9 mouse cellular contexts compared by ENCODE assay signal in the genomic region with DNA sequence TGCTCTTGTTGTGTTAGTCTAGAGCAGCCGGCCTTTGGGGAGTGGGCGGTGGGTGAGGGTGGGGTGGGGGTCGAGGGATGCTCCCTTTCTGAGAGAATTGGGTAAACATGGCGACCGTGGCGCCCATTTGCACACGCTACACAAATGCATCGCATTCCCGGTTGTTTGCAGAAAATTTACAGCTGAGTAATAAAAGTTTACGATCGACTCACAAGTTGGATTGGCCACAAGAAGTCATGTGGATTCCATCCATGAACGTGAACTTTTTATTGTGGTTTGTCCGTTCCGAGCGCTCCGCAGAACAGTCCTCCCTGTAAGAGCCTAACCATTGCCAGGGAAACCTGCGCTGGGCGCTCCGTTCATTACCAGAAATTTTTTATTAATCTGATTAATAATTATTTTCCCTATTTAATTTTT. TPM values are rescaled to one million over a fixed set of nuclear protein-coding genes. Genes with fewer than 3 reads are reported as not detected.
DNase-seq lines count a peak whose midpoint lies in the region; ATAC-seq and TF ChIP-seq lines count a peak whose summit lies in the region.
"Had no signal": no experiment of that assay in that cellular context is flagged by ENCODE, and none has a peak within 500 bp of the region (broad histone marks: within the 10 kb centered on the region; RNA-seq: fewer than 3 reads in every experiment).

A gene (plus strand): TSS at position 319 of the 417 bp plus-strand sequence.

- no peak for ATAC-seq in limb, embryonic 13.5 days (ENCODE audit: low FRiP score, low read depth)
- no peak for ATAC-seq in stomach, postnatal 0 days (ENCODE audit: low FRiP score, low TSS enrichment)

- 1% methylated on average over 19 of the region's 19 CpGs for WGBS in hindbrain, embryonic 10.5 days
- under 1% methylated on average over 19 of the region's 19 CpGs for WGBS in limb, embryonic 13.5 days
- 4% methylated on average over 19 of the region's 19 CpGs for WGBS in stomach, postnatal 0 days

- H3K27me3 ChIP-seq in hindbrain, embryonic 10.5 days (ENCODE audit: insufficient read depth, poor library complexity, severe bottlenecking): peaks cover 100% of the 10 kb centered on the region
- peaks cover 94% of the 10 kb centered on the region for H3K27me3 ChIP-seq in limb, embryonic 13.5 days
- peaks cover 15% of the 10 kb centered on the region; the same call in 1 of the 2 replicates for H3K27me3 ChIP-seq in stomach, postnatal 0 days (ENCODE audit: control insufficient read depth, insufficient read depth, low read length)

- peak; percentile 9 for DNase-seq in gastrocnemius, postnatal 25 days
- DNase-seq in gastrocnemius, adult 8-10 months (ENCODE audit: low spot score in 2 of 2): no peak
- DNase-seq in adrenal gland, adult 18-20 months (ENCODE audit: low spot score in 2 of 2): peak; percentile 53 to 60
- DNase-seq in hindbrain, embryonic 10.5 days (ENCODE audit: low spot score): no peak
- DNase-seq in stomach, postnatal 0 days (ENCODE audit: low spot score): no peak
- DNase-seq in natural killer cell, adult 2 months (ENCODE audit: low spot score in 2 of 2): no peak
- no peak for DNase-seq in left cerebral cortex, postnatal 36 days (ENCODE audit: low spot score in 2 of 2)

- no peak for TF ChIP-seq EP300 in stomach, postnatal 0 days (optimal IDR thresholded peaks at IDR 0.05)

- H3K27ac ChIP-seq in hindbrain, embryonic 10.5 days: no peak within 1 kb of the TSS
- no peak within 1 kb of the TSS for H3K27ac ChIP-seq in limb, embryonic 13.5 days
- peak within 1 kb of the TSS; percentile 78 for H3K27ac ChIP-seq in stomach, postnatal 0 days (replicated peaks)
- H3K27ac ChIP-seq: macrophage had no signal

- peak within 1 kb of the TSS; percentile 78 for H3K4me2 ChIP-seq in limb, embryonic 13.5 days (replicated peaks)
- H3K4me2 ChIP-seq in stomach, postnatal 0 days (replicated peaks; ENCODE audit: low read depth): peak within 1 kb of the TSS; percentile 80

- H3K4me1 ChIP-seq in hindbrain, embryonic 10.5 days (replicated peaks): peaks cover 9% of the 10 kb centered on the region
- peaks cover 52% of the 10 kb centered on the region for H3K4me1 ChIP-seq in limb, embryonic 13.5 days
- 0 out of 2 replicates have a peak, but pooled peaks cover 2% of the 10 kb centered on the region for H3K4me1 ChIP-seq in stomach, postnatal 0 days (replicated peaks; ENCODE audit: control insufficient read depth, insufficient read depth)

- TF ChIP-seq CTCF in stomach, postnatal 0 days (IDR thresholded peaks at IDR 0.05; ENCODE audit: low read depth): no peak

- H3K36me3 ChIP-seq in hindbrain, embryonic 10.5 days: no peaks in the 10 kb centered on the region
- no peaks in the 10 kb centered on the region for H3K36me3 ChIP-seq in limb, embryonic 13.5 days
- no peaks in the 10 kb centered on the region for H3K36me3 ChIP-seq in stomach, postnatal 0 days (ENCODE audit: control insufficient read depth, insufficient read depth, low read length)

- peak within 1 kb of the TSS; percentile 42 for H3K4me3 ChIP-seq in hindbrain, embryonic 10.5 days
- H3K4me3 ChIP-seq in limb, embryonic 13.5 days: peak within 1 kb of the TSS; percentile 50
- peak within 1 kb of the TSS; percentile 45 for H3K4me3 ChIP-seq in stomach, postnatal 0 days (ENCODE audit: low read depth, low read length)

- H3K9ac ChIP-seq in limb, embryonic 13.5 days: peak within 1 kb of the TSS; percentile 60; the same call in 1 of the 2 replicates
- peak within 1 kb of the TSS; percentile 61 for H3K9ac ChIP-seq in stomach, postnatal 0 days (ENCODE audit: low read length)

- intact Hi-C loops in left cerebral cortex, postnatal 36 days (cut with DNase I): loop anchor here (5.0 kb wide), 1 partner anchor 51 kb away; no protein-coding TSS in a partner anchor

- H3K9me3 ChIP-seq in hindbrain, embryonic 10.5 days: no peaks in the 10 kb centered on the region
- no peaks in the 10 kb centered on the region for H3K9me3 ChIP-seq in limb, embryonic 13.5 days
- no peaks in the 10 kb centered on the region for H3K9me3 ChIP-seq in stomach, postnatal 0 days (ENCODE audit: control insufficient read depth, low read length)

RNA-seq across cellular contexts. Expression of the gene that starts here (rescaled TPM):
- total RNA-seq in gastrocnemius, postnatal 25 days (2021): 1 to 10 TPM; 5.3 to 8.1 TPM
- 1 to 10 TPM; 4.5 to 6.3 (median 5.2) TPM for total RNA-seq in gastrocnemius, adult 8-10 months (2022)
- total RNA-seq in adrenal gland, adult 18-20 months (2021): 10 to 100 TPM; 47.9 to 59.3 TPM
- polyA plus RNA-seq in hindbrain, embryonic 10.5 days (2016; fragmentation: Nextera tagmentation; extraction: Ambion mirVana): not detected in 2 replicates
- 2.5 and 2.8 TPM in 2 replicates for polyA plus RNA-seq in limb, embryonic 13.5 days (2015; fragmentation: Nextera tagmentation; extraction: Ambion mirVana)
- polyA plus RNA-seq in stomach, postnatal 0 days (2015; fragmentation: Nextera tagmentation; extraction: Ambion mirVana): 3.3 and 4.9 TPM in 2 replicates
- not detected for total RNA-seq in left cerebral cortex, postnatal 36 days (2021)
- polyA plus RNA-seq: macrophage had no signal

Comparison
In these comparisons a context has a peak if more than half of its experiments do, and no peak if none do; other contexts are left out.
1. RNA of the gene that starts here (total RNA-seq): 47.9 to 59.3 TPM in adrenal gland, adult 18-20 months, 5.3 to 8.1 TPM in gastrocnemius, postnatal 25 days and 4.5 to 6.3 TPM in gastrocnemius, adult 8-10 months; not detected in left cerebral cortex, postnatal 36 days; every median in the first group is over 4 times any median in the second.
2. RNA of the gene that starts here (total RNA-seq): 47.9 to 59.3 TPM in adrenal gland, adult 18-20 months; 5.3 to 8.1 TPM in gastrocnemius, postnatal 25 days and 4.5 to 6.3 TPM in gastrocnemius, adult 8-10 months; every median in the first group is over 4 times any median in the second.
3. DNase-seq: peak in gastrocnemius, postnatal 25 days (single experiment) and adrenal gland, adult 18-20 months (2 of 2); none in gastrocnemius, adult 8-10 months (0 of 2), hindbrain, embryonic 10.5 days (single experiment), stomach, postnatal 0 days (single experiment), natural killer cell, adult 2 months (0 of 2) and left cerebral cortex, postnatal 36 days (0 of 2).
4. Peak in every context shown above with its lines, with median percentiles within 50 percentile points of each other: H3K4me3 ChIP-seq.